ENCODE assay signal across 8 mouse cellular contexts in the genomic region with DNA sequence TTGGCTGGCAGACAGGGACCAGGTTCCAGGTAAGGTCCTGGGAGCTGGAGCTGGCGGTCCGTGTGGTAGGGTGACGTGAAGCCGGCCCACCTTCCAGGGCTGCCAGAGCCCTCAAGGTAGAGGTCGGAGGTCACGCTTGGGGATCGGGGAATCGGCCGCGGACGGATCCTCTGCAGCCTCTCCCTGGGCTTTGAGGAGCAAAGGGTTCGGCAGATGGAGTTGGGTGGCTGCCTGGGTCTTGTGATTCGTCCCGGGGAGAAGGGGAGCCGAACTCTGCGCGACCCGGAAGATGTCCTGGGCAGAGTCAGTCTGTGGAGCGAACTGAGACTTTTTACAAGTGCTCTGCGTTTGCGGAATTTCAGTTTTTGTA. TPM values are rescaled to one million over a fixed set of nuclear protein-coding genes. Genes with fewer than 3 reads are reported as not detected.
DNase-seq lines count a peak whose midpoint lies in the region; ATAC-seq and TF ChIP-seq lines count a peak whose summit lies in the region.

No protein-coding gene starts in this region.

- no peaks in the 10 kb centered on the region for H3K27me3 ChIP-seq in heart, embryonic 12.5 days (replicated peaks)
- no peaks in the 10 kb centered on the region for H3K27me3 ChIP-seq in forebrain, embryonic 12.5 days
- no peaks in the 10 kb centered on the region for H3K27me3 ChIP-seq in liver, embryonic 13.5 days
- no peaks in the 10 kb centered on the region for H3K27me3 ChIP-seq in stomach, embryonic 15.5 days (replicated peaks)

- in situ Hi-C loops in ES-E14 (cut with MboI; ENCODE audit: low sequenced_read_pairs in 2 of 2, unreplicated experiment in 2 of 2), result no loop called here

- H3K27ac ChIP-seq in heart, embryonic 12.5 days (ENCODE audit: poor library complexity, severe bottlenecking), result peak overlapping the region; percentile 65
- peak overlapping the region; percentile 59; the same call in 1 of the 2 replicates for H3K27ac ChIP-seq in ES-E14 (ENCODE audit: insufficient read depth, low read depth, low read length, poor library complexity, severe bottlenecking)
- 0 out of 2 replicates have a peak overlapping the region, but pooled peaks have one; percentile 3 for H3K27ac ChIP-seq in forebrain, embryonic 12.5 days
- 0 out of 2 replicates have a peak overlapping the region, but pooled peaks have one; percentile 3 for H3K27ac ChIP-seq in liver, embryonic 13.5 days
- peak overlapping the region; percentile 73 for H3K27ac ChIP-seq in stomach, embryonic 15.5 days

- H3K4me1 ChIP-seq in heart, embryonic 12.5 days (replicated peaks), result peaks cover 9% of the 10 kb centered on the region
- H3K4me1 ChIP-seq in ES-E14 (ENCODE audit: control insufficient read depth in 2 of 2, insufficient read depth in 2 of 2, low read length in 2 of 2, poor library complexity in 1 of 2), result no peaks in the 10 kb centered on the region; a peak in 2 of 4 replicates
- peaks cover 13% of the 10 kb centered on the region for H3K4me1 ChIP-seq in forebrain, embryonic 12.5 days
- H3K4me1 ChIP-seq in liver, embryonic 13.5 days (replicated peaks), result peaks cover 12% of the 10 kb centered on the region
- H3K4me1 ChIP-seq in stomach, embryonic 15.5 days, result no peaks in the 10 kb centered on the region

- peak overlapping the region; percentile 94 for H3K4me3 ChIP-seq in heart, embryonic 12.5 days
- H3K4me3 ChIP-seq in ES-E14 (ENCODE audit: insufficient read depth in 1 of 2, low read depth in 1 of 2, low read length in 2 of 2, poor library complexity in 1 of 2, severe bottlenecking in 1 of 2), result peak overlapping the region; percentile 92 to 99
- peak overlapping the region; percentile 89 for H3K4me3 ChIP-seq in forebrain, embryonic 12.5 days (replicated peaks)
- peak overlapping the region; percentile 69 for H3K4me3 ChIP-seq in liver, embryonic 13.5 days (replicated peaks)
- H3K4me3 ChIP-seq in stomach, embryonic 15.5 days (replicated peaks), result peak overlapping the region; percentile 99

- peak overlapping the region; percentile 89 for H3K9ac ChIP-seq in heart, embryonic 12.5 days
- H3K9ac ChIP-seq in ES-E14 (ENCODE audit: insufficient read depth, low read depth, low read length, poor library complexity, severe bottlenecking), result peak overlapping the region; percentile 98
- H3K9ac ChIP-seq in forebrain, embryonic 12.5 days, result peak overlapping the region; percentile 82
- peak overlapping the region; percentile 81 for H3K9ac ChIP-seq in liver, embryonic 13.5 days
- peak overlapping the region; percentile 84 for H3K9ac ChIP-seq in stomach, embryonic 15.5 days

- DNase-seq in heart, postnatal 10 days, result no peak
- no peak for DNase-seq in ES-E14 (ENCODE audit: low read depth, low spot score)
- DNase-seq in liver, embryonic 13.5 days, result no peak
- DNase-seq in embryo, embryonic 9.5 days (ENCODE audit: extremely low spot score), result no peak
- no peak for DNase-seq in adrenal gland, adult 2 months

- intact Hi-C loops in heart, postnatal 10 days (cut with DNase I), result no loop called here

- peaks cover 3% of the 10 kb centered on the region; the same call in 1 of the 2 replicates for H3K36me3 ChIP-seq in heart, embryonic 12.5 days
- no peaks in the 10 kb centered on the region for H3K36me3 ChIP-seq in ES-E14 (ENCODE audit: control insufficient read depth, insufficient read depth, low read length, poor library complexity, severe bottlenecking)
- H3K36me3 ChIP-seq in forebrain, embryonic 12.5 days (replicated peaks), result no peaks in the 10 kb centered on the region
- H3K36me3 ChIP-seq in liver, embryonic 13.5 days, result no peaks in the 10 kb centered on the region
- H3K36me3 ChIP-seq in stomach, embryonic 15.5 days, result no peaks in the 10 kb centered on the region

- H3K4me2 ChIP-seq in heart, embryonic 12.5 days, result peak overlapping the region; percentile 95
- H3K4me2 ChIP-seq in forebrain, embryonic 12.5 days, result peak overlapping the region; percentile 73
- H3K4me2 ChIP-seq in liver, embryonic 13.5 days, result peak overlapping the region; percentile 78
- H3K4me2 ChIP-seq in stomach, embryonic 15.5 days, result peak overlapping the region; percentile 58

- WGBS in heart, embryonic 12.5 days, result 0% methylated on average over 21 of the region's 21 CpGs
- under 1% methylated on average over 21 of the region's 21 CpGs for WGBS in forebrain, embryonic 12.5 days
- 0% methylated on average over 21 of the region's 21 CpGs for WGBS in liver, embryonic 13.5 days (ENCODE audit: insufficient replicate concordance)
- WGBS in stomach, embryonic 15.5 days, result under 1% methylated on average over 21 of the region's 21 CpGs

- H3K9me3 ChIP-seq in heart, embryonic 12.5 days (replicated peaks), result no peaks in the 10 kb centered on the region
- H3K9me3 ChIP-seq in ES-E14 (ENCODE audit: control insufficient read depth, insufficient read depth, low read depth, low read length), result no peaks in the 10 kb centered on the region
- H3K9me3 ChIP-seq in forebrain, embryonic 12.5 days, result no peaks in the 10 kb centered on the region
- no peaks in the 10 kb centered on the region for H3K9me3 ChIP-seq in liver, embryonic 13.5 days (replicated peaks)
- H3K9me3 ChIP-seq in stomach, embryonic 15.5 days, result no peaks in the 10 kb centered on the region

- no peak; the same call in 1 of the 2 replicates for ATAC-seq in heart, embryonic 12.5 days (ENCODE audit: insufficient number of reproducible peaks, low FRiP score)
- no peak for ATAC-seq in forebrain, embryonic 12.5 days (ENCODE audit: low FRiP score)
- peak; percentile 77 for ATAC-seq in liver, embryonic 13.5 days (ENCODE audit: low read depth)
- peak; percentile 33; the same call in 1 of the 2 replicates for ATAC-seq in stomach, embryonic 15.5 days (ENCODE audit: insufficient read depth, low FRiP score, low read depth)

TF ChIP-seq in ES-E14, 5 proteins besides CTCF, POLR2A, EP300 and RAD21:
- TF ChIP-seq MAFK (IDR thresholded peaks at IDR 0.05; ENCODE audit: insufficient read depth, low read depth, low read length) (no peak), HCFC1 (IDR thresholded peaks at IDR 0.05; ENCODE audit: borderline replicate concordance, insufficient read depth, low read length) (no peak), ZC3H11A (IDR thresholded peaks at IDR 0.05; ENCODE audit: borderline replicate concordance, low read depth, low read length) (no peak), ZNF384 (IDR thresholded peaks at IDR 0.05; ENCODE audit: low read depth, low read length) (no peak), CHD2 (IDR thresholded peaks at IDR 0.05; ENCODE audit: low read depth, low read length) (no peak)

RNA-seq across cellular contexts. Expression of a gene that starts 0.3 kb away (rescaled TPM):
- polyA plus RNA-seq in heart, embryonic 12.5 days (2016; fragmentation: Nextera tagmentation; extraction: Ambion mirVana), result 57.7 and 61.1 TPM in 2 replicates
- 10 to 100 TPM; 92.7 to 96.9 TPM for total RNA-seq in heart, postnatal 10 days (2021)
- 80.5 and 81.9 TPM in 2 replicates for total RNA-seq in ES-E14 (2012; rRNA removed)
- polyA plus RNA-seq in forebrain, embryonic 12.5 days (2016; fragmentation: Nextera tagmentation; extraction: Ambion mirVana), result 46.3 and 50.4 TPM in 2 replicates
- 32.2 and 34.8 TPM in 2 replicates for polyA plus RNA-seq in liver, embryonic 13.5 days (2015; fragmentation: Nextera tagmentation; extraction: Ambion mirVana)
- polyA plus RNA-seq in stomach, embryonic 15.5 days (2015; fragmentation: Nextera tagmentation; extraction: Ambion mirVana), result 48.8 and 50.0 TPM in 2 replicates
- total RNA-seq in adrenal gland, adult 2 months (2021), result 10 to 100 TPM; 56.0 to 67.9 TPM
- polyA plus RNA-seq in adrenal gland, adult 2 months (2012; rRNA removed), result 15.6 and 17.1 TPM in 2 replicates

Comparison
In these comparisons a context has a peak if more than half of its experiments do, and no peak if none do; other contexts are left out.
1. ATAC-seq: peak in liver, embryonic 13.5 days (single experiment) and stomach, embryonic 15.5 days (single experiment); none in heart, embryonic 12.5 days (single experiment) and forebrain, embryonic 12.5 days (single experiment).
2. H3K27ac ChIP-seq: peak in every context shown above with its lines; median percentile 73 in stomach, embryonic 15.5 days; 65 in heart, embryonic 12.5 days; 59 in ES-E14; 3 in forebrain, embryonic 12.5 days; 3 in liver, embryonic 13.5 days.
3. Peak in every context shown above with its lines, with median percentiles within 50 percentile points of each other: H3K4me2 ChIP-seq, H3K4me3 ChIP-seq and H3K9ac ChIP-seq.